Mouse (Mus musculus) brain, embryonic 14.5 days (tissue): ENCODE measurements around the gene Schip1.

ENCODE experiments used
- CTCF ChIP-seq: fragments of 200-500 bp; IDR thresholded peaks from 2 replicates; pipeline ENCODE4 v1.5.1; 2012; ENCODE audit warnings: inconsistent platforms, mild to moderate bottlenecking, moderate library complexity, borderline replicate concordance; ENCODE audit not compliant: insufficient read depth, insufficient read length; ENCODE audit errors: extremely low read depth
- POLR2A ChIP-seq: fragments of 200-500 bp; IDR thresholded peaks from 2 replicates; pipeline ENCODE4 v1.6.1; 2012; ENCODE audit warnings: mild to moderate bottlenecking, inconsistent platforms, borderline replicate concordance; ENCODE audit not compliant: poor library complexity, insufficient read depth, insufficient read length, severe bottlenecking; ENCODE audit errors: extremely low read depth

DNA sequence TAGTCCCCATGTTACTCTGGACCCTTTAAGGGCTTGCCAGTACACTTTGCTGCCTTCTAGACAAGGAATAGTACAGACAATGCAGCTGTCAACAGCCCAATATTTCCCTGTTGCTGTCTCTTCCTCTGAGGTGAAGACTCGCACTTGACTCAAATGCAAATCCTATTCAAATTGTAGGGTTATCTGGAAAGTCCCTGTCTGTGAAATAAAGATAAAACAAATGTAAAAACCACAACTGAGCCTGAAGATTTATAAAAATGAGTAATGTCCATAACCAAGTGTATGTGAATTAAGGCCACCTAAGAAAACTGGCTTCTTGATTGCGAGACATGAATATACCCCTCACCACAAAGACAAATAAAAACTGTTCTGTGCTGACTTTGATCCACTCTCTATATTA lies 175.3 kb downstream of the Schip1 start:
- TF ChIP-seq CTCF (no peak), POLR2A (no peak)
